Mouse (Mus musculus): ENCODE measurements around the gene Esp6.
"Not testable (repeated sequence)": the region's sequence is repeated elsewhere in the genome, so short reads cannot be mapped to it uniquely, and the experiment has no call there.

Gene Esp6

GRCm38 (mm10) chr17:40561207-40561606, at the start of gene Esp6:
Gene Esp6 (plus strand): TSS chr17:40561507.
- DNase-seq (ENCODE audit: low spot score), result no peak

DNA sequence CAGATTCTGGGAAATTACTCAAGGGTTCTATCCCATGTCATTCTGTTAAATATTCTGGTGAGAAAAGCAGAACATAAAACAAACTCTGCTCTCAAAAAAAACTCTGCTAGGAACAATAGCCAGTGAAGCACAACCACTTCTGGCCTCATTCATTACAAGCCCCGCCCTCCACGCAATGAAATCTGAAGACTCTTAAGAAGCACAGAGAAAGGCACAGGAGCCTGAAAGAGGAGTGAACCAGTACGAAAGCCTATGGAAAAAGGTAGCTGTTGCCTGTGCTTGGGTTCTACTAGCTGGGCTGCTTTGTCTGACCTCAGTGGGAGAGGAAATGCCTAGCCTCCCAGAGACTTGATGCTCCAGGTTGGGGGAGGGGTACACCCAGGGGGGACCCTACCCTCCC, 41.5 kb upstream of the Esp6 start, which contains the start of gene Esp8:
Esp8 (plus strand) TSS at position 205 of the 400 bp plus-strand sequence.
- no peak for DNase-seq (ENCODE audit: low spot score)

DNA sequence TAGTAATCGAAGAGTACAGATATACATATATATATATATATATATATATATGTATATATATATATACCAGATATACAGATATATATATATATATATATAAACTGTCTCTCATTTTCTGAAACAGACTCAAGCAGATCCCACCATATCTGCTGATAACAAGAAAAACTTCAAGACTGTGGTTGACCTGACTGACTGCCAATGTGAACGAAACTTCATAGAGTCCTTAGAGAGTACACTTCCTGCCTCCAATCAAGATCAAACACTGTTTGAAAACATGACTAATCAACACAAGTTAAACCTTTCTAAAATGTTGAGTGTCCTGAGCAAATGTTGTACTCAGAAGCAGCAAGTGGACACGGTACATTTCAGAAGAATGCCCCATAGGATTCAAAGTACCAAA, 31.5 kb upstream of the Esp6 start:
- DNase-seq (ENCODE audit: low spot score), result no peak

DNA sequence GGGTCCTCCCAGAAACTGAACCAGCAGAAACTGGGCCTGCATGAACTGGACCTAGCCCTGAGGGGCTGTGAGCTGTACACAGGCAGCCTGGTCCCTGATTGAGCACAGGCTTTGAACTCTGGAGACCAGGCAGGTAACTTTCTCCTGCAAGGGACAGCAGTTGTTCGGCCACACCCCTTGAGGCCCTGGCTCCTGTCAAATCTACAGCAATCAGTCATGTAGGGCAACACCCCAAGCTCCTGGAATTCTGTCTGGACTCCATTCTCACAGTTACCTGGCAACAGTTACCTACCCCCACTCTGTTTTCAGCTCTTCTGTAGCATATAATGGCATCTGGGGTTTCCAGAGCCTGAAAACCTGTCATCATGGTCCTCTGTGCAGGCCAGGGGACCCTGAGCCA, 30.2 kb upstream of the Esp6 start:
- DNase-seq (ENCODE audit: low spot score), result no peak

GRCm38 (mm10) chr17:40547005-40547404, 14.3 kb upstream of the Esp6 start:
- DNase-seq (ENCODE audit: low spot score), result not testable (repeated sequence)

GRCm38 (mm10) chr17:40553470-40553869, 7.8 kb upstream of the Esp6 start:
- peak; percentile 28 for DNase-seq (ENCODE audit: low spot score)

DNA sequence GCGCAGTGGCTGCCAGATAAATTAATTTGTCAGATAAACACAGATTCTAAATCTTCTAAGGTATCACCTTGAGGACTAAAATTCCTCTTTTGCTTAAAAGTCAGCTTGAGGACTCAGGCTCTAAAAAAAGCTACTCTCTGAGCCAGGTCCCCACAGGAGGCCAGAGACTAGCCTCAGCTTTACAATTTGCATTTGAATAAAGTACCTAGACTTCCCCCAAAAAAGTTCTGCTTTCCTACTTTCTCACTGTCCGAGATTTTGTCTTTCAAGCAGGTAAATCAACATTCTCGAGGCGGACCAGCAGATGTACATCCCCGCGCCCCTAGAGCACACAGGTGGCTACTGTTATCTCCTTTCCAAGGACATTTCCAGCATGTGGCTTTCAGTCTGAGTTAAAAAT, 22.6 kb downstream of the Esp6 start:
- DNase-seq (ENCODE audit: low spot score), result not testable (repeated sequence)

GRCm38 (mm10) chr17:40591297-40591696, 30.0 kb downstream of the Esp6 start:
- no peak for DNase-seq (ENCODE audit: low spot score)

- no peak for DNase-seq (ENCODE audit: low spot score)
These were observed 37.0 kb downstream of the Esp6 start, which contains the start of gene Esp4 for GRCm38 (mm10) chr17:40598294-40598693. Gene Esp4 (plus strand): TSS chr17:40598594.

All from embryo, embryonic 10.5 days (tissue).